Mouse (Mus musculus) cerebellum, postnatal 10 days (tissue): Measurements from ENCODE around the gene 1700057G04Rik.

Source experiments
- DNase-seq, 2 experiments: peaks; one replicate each; pipeline ENCODE4 v3.0.0; 2021; ENCODE audit warnings: mixed read lengths in 2 of 2

1700057G04Rik gene

GRCm38 (mm10) chr9:92309077-92309476 lies at the start of gene 1700057G04Rik:
TSS of gene 1700057G04Rik (plus strand) at chr9:92309377.
- no peak for DNase-seq

DNA sequence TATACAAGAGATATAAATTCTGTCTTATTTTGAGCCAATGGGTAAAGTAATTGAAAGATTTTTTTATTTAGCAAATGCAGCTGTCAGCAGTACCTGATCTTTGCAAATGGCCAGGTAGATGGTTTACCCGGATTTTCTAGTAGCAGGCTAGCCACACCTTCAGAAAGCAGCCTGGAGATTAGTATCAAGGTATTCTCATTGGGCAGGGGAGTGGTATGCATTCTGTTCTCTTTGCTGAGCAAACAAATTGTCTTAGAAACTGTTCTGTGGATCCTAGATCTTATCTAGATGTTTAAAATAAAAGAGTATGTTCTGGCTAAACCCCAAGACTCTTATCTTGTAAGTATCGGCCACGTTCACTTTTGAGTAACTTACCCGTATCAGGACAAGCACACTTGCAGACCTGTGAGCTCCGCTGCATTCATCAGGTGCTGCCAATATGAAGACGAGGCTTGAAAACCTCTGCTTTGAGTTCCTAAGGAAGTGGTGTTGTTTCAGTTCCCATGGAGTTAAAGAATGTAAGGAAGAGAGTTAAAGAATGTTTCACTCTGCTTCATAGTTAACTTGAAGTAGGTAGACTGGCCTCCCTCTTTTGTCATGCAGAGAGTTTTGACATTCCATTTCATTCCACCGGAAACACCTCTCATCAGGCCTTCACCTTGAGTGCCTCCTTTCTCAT lies 48.6 kb upstream of the 1700057G04Rik start:
- DNase-seq: no peak

DNA sequence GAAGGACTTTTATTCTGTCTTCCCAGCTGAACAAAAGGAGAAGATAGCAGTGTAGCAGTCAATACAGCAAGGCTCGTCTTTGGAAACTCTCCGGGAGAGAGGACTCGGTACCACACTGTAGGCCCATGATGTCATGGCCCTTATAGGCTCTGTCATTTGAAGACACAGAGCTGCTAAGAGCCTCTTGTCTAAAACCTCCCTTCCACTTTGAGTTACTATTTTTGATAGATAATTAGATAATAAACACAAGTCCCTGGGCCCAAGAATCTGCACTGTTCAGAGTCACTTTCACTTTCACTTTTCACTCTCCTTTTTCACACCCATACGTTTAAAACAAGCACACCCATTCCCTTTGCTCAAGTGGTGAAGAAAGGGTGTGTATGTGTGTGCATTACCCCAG lies 43.5 kb upstream of the 1700057G04Rik start:
- DNase-seq: no peak

- DNase-seq: no peak
These were observed 42.5 kb upstream of the 1700057G04Rik start for GRCm38 (mm10) chr9:92266558-92267171.

GRCm38 (mm10) chr9:92267732-92268131 lies 41.4 kb upstream of the 1700057G04Rik start:
- DNase-seq: no peak

DNA sequence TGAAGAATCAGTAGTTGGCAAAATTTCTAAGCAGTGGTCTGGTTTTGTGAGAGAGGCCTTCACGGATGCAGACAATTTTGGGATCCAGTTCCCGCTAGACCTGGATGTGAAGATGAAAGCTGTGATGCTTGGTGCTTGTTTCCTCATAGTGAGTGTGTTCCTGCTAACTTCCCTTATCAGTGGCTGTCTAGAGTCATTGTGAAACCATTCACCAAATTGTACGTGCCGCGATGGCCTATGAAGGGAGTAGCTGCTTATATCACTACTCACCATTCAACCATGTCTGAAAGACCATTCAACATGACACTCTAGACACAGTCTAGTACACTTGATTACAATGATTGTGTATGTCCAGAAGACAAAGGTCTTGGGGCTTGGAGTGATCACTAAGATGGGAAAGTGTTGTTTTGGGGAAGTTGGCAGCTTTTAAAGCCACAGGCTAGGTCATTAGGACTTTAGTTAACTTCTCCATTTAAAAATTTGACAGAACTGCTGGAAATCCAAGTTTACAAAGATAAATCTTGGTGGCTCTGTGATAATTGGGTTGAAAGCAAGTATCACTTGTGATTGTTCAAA lies 39.3 kb upstream of the 1700057G04Rik start:
- no peak for DNase-seq

- peak; percentile 75 to 81 for DNase-seq
These were observed 38.2 kb upstream of the 1700057G04Rik start for GRCm38 (mm10) chr9:92270927-92271326.

- no peak for DNase-seq
These were observed 36.5 kb upstream of the 1700057G04Rik start for GRCm38 (mm10) chr9:92272650-92273049.

GRCm38 (mm10) chr9:92273271-92273670 lies 35.9 kb upstream of the 1700057G04Rik start:
- no peak for DNase-seq

- DNase-seq: no peak
These were observed 35.0 kb upstream of the 1700057G04Rik start for GRCm38 (mm10) chr9:92273956-92274762.

DNA sequence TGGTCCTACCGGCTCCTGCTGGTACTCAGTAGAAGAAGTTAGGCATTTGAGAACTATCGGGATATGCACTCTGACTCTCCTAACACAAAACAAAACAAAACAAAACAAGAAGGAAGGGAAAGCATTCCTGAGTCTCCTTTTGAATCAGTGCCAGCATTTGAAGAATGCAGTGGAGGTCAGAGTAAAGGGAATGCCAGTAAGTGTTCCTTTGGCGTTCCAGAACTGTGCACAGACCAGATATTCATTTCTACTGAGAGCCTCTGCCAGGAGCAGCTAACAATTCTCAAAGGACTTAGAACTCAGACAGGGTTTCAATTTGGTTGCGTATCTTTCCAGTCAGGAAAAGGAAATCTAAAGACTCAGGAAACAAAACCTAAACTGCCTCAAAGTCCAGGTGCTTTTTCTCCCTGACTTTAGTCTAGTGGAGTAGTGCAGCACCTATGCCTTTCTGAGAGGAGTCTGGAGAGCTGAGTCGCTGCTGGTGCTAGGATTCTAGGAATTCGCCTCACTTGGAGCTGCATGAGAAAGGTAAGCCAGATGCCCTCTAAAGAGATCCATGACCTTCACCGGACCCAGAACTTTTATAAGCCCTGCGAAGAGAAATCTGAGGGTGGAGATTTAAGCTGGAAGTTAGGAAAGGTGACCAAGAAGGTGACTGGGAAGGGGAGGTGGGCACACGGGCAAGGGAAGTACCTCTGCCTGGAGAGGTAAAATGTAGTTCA lies 33.5 kb upstream of the 1700057G04Rik start, which contains the start of gene Plscr2:
Plscr2 (plus strand) TSS at position 117 of the 722 bp plus-strand sequence.
- DNase-seq: no peak

DNA sequence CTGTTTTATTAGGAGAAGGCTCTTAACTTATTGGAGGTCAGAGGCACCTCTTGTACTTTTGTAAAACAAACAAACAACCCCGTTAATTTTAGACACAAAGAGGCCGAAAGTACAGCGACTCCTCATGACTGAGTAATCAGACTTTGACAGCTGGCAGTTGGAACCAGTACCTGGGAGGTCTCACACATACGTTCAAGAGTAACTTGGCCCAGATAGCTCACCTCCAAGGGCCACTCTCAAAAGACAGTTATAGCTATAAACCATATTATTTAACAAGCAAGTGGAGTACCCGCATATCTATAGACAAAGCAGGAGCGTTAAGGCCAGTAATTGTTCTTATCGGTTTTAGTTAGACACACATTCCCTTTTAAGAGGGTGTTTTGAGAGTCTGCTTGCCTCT lies 32.8 kb upstream of the 1700057G04Rik start:
- DNase-seq: no peak

DNA sequence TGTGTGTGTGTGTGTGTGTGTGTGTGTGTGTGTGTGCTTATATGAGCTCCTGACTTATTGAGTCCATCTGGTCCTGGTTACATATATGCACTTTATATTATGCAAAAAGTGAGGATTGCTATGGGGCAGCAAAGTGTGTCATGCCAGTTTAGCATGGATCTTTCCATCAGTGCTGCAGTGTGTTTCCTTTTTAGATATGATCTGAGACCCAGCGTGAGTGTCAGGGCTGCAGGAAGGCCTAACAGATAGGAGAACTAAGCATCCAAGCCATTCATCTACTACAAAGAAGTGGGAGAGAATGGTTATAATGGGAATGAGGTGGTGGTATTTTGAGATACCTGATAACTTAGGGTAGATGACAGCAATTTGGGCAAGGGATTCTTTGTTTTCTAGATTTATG lies 29.1 kb upstream of the 1700057G04Rik start:
- DNase-seq: no peak

DNA sequence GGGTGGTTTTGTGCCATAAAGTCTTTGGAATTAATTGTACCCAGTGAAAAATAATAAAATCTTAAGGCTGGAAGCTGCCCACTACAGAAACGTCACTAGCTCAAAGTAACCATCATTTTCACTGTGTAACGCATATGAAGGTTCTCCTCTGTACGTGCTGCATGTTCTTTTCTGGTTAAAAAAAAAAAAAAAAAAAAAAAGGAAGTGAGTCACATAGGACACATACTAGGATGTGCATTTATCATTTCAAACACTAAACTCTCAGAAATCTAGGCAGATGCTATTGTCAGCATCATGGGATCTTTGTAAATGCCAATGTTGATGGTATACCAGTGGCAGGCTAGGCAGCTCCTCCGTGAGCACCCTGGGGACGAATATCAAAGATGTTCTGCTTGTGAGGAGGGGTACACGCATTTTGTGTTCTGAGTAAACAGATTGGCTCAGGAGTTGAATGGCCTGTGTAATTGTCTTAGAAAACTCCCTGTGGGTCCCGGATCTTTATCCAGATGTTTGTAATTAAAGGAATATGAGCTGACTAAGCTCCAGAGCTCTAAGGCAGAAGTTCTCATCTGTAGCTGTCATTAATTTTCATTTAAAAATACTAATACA lies 26.5 kb upstream of the 1700057G04Rik start:
- no peak for DNase-seq

- DNase-seq: no peak
These were observed 19.5 kb upstream of the 1700057G04Rik start for GRCm38 (mm10) chr9:92289675-92290074.

- DNase-seq: no peak
These were observed 17.0 kb upstream of the 1700057G04Rik start for GRCm38 (mm10) chr9:92292169-92292568.

GRCm38 (mm10) chr9:92292922-92293321 lies 16.3 kb upstream of the 1700057G04Rik start:
- DNase-seq: no peak

GRCm38 (mm10) chr9:92293560-92294548 lies 15.3 kb upstream of the 1700057G04Rik start:
- DNase-seq: no peak

GRCm38 (mm10) chr9:92298288-92298687 lies 10.9 kb upstream of the 1700057G04Rik start:
- no peak for DNase-seq

DNA sequence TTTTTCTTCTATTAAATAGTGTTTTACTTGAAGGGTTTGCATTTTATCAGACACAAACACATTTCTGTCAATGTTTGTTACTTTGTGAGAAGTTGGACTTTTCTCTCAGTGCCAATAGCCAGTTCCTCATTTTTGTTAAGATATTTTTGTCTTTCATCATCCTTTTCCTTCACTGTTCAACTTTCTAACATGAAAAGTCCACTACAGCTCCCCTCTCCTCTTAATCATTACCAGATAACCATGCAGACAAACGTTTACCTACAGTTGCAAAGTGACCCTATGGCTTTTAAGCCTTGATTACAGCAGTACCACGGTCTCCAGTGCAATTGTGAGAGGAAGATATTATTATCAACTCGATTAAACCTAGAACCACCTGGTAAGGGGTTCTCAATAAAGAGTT lies 8.0 kb upstream of the 1700057G04Rik start:
- DNase-seq: no peak

- no peak for DNase-seq
These were observed 4.1 kb upstream of the 1700057G04Rik start for GRCm38 (mm10) chr9:92305075-92305474.
